Mouse (Mus musculus): ENCODE results near the gene St6galnac5. TPM values are rescaled to one million over a fixed set of nuclear protein-coding genes. Genes with fewer than 3 reads are reported as not detected.

St6galnac5 gene
- polyA plus RNA-seq, 1 experiment from 2014 or later, result not detected

DNA sequence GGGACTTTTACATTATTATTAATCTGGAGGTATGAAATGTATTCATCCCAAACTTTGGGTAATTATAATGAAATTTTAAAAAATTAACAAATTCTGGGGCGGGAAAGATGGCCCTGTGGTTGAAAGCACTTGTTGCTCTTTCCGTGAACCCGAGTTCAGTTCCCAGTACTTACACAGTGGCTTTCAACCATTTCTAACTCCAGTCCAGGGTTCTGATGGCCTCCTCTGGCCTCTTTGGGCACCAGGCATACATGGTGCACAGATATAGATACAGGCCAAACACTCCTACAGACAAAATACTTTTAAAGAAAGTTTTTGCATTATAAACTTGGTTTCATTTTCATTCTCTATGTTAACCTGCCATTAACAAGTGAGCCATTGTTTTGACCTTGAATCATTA is 68.4 kb downstream of the St6galnac5 start:
- peaks cover 15% of the 10 kb centered on the region for H3K36me3 ChIP-seq (ENCODE audit: inconsistent target)
- 94% methylated on average over 3 of the region's 3 CpGs for WGBS (ENCODE audit: missing documents)
- H3K79me2 ChIP-seq (ENCODE audit: inconsistent target), result no peaks in the 10 kb centered on the region; the same call in 1 of the 2 replicates
- peak overlapping the region; percentile 96 for H3K27ac ChIP-seq
- H3K4me3 ChIP-seq (ENCODE audit: inconsistent target), result peak overlapping the region; percentile 36; the same call in 1 of the 2 replicates

- WGBS (ENCODE audit: missing documents), result 44% methylated on average over 10 of the region's 10 CpGs
- peak overlapping the region; percentile 96 for H3K27ac ChIP-seq
- peaks cover 15% of the 10 kb centered on the region for H3K36me3 ChIP-seq (ENCODE audit: inconsistent target)
- H3K79me2 ChIP-seq (ENCODE audit: inconsistent target), result no peaks in the 10 kb centered on the region; the same call in 1 of the 2 replicates
- peak overlapping the region; percentile 36 for H3K4me3 ChIP-seq (ENCODE audit: inconsistent target)
Measured at GRCm38 (mm10) chr3:152913150-152913549, 68.9 kb downstream of the St6galnac5 start.

- 2% methylated on average over 23 of the region's 23 CpGs for WGBS (ENCODE audit: missing documents)
- Histone ChIP-seq H3K4me3 (ENCODE audit: inconsistent target) (peak overlapping the region; percentile 36), H3K36me3 (ENCODE audit: inconsistent target) (peaks cover 15% of the 10 kb centered on the region), H3K27ac (peak overlapping the region; percentile 96), H3K79me2 (ENCODE audit: inconsistent target) (no peaks in the 10 kb centered on the region; the same call in 1 of the 2 replicates)
Measured at GRCm38 (mm10) chr3:152912216-152913101, 69.6 kb downstream of the St6galnac5 start.

DNA sequence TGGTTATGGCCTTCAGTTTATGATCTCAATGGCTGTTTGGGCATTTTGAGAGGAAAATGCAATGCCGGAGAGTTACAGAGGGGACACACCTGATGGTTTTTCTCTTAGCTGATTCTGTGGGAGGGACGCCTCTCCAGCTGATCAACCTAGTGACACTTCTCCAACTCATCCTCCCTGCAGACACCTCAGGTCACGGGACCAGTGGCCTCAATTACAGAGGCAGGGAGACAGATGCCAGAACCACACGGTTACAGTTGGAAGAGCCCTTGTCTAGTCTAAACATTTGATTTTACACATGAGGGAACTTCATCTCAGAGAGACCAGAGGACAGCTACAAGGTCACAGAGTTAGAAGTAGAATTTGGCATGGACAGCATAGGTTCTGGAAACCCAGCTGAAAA is 70.5 kb downstream of the St6galnac5 start:
- no peak overlapping the region for H3K4me3 ChIP-seq (ENCODE audit: inconsistent target)
- WGBS (ENCODE audit: missing documents), result 69% methylated on average over 4 of the region's 4 CpGs
- H3K36me3 ChIP-seq (ENCODE audit: inconsistent target), result peaks cover 11% of the 10 kb centered on the region
- no peaks in the 10 kb centered on the region; the same call in 1 of the 2 replicates for H3K79me2 ChIP-seq (ENCODE audit: inconsistent target)
- peak overlapping the region; percentile 96 for H3K27ac ChIP-seq

GRCm38 (mm10) chr3:152907683-152908082 is 74.4 kb downstream of the St6galnac5 start:
- Histone ChIP-seq H3K36me3 (ENCODE audit: inconsistent target) (no peaks in the 10 kb centered on the region), H3K79me2 (ENCODE audit: inconsistent target) (no peaks in the 10 kb centered on the region), H3K27ac (no peak overlapping the region), H3K4me3 (ENCODE audit: inconsistent target) (no peak overlapping the region)
- 95% methylated on average over 4 of the region's 5 CpGs for WGBS (ENCODE audit: missing documents)

DNA sequence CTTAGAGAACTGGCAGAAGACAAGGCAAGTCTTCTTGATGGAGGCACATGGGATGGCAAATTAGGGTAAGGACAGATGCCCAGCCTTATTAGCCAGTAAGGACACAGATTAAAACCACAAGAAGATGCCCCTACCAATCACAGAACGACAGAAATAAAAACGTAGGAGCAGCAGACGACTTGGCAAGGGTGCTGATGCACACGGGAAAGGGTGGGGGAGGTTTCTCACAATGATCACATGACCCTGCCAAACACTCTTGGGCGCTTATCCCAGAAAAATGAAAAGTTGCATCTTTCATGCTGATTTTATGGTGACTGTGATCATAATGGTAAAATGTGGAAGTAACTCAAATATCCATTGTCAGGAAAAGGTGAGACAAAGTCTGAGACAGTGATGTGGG is 75.0 kb downstream of the St6galnac5 start:
- Histone ChIP-seq H3K36me3 (ENCODE audit: inconsistent target) (no peaks in the 10 kb centered on the region), H3K27ac (no peak overlapping the region), H3K79me2 (ENCODE audit: inconsistent target) (no peaks in the 10 kb centered on the region), H3K4me3 (ENCODE audit: inconsistent target) (no peak overlapping the region)
- 90% methylated on average over 5 of the region's 5 CpGs for WGBS (ENCODE audit: missing documents)

- 22% methylated on average over 10 of the region's 10 CpGs for WGBS (ENCODE audit: missing documents)
Measured at GRCm38 (mm10) chr3:152905800-152906199, 76.2 kb downstream of the St6galnac5 start.

GRCm38 (mm10) chr3:152905026-152905425 is 77.0 kb downstream of the St6galnac5 start:
- WGBS (ENCODE audit: missing documents), result 98% methylated on average over 10 of the region's 10 CpGs
- H3K27ac ChIP-seq, result no peak overlapping the region
- H3K79me2 ChIP-seq (ENCODE audit: inconsistent target), result no peaks in the 10 kb centered on the region
- H3K4me3 ChIP-seq (ENCODE audit: inconsistent target), result no peak overlapping the region
- H3K36me3 ChIP-seq (ENCODE audit: inconsistent target), result no peaks in the 10 kb centered on the region

More at GRCm38 (mm10) chr3:152905800-152906199, 76.2 kb downstream of the St6galnac5 start:
- H3K27ac ChIP-seq, result no peak overlapping the region
- no peak overlapping the region for H3K4me3 ChIP-seq (ENCODE audit: inconsistent target)
- H3K36me3 ChIP-seq (ENCODE audit: inconsistent target), result no peaks in the 10 kb centered on the region
- H3K79me2 ChIP-seq (ENCODE audit: inconsistent target), result no peaks in the 10 kb centered on the region

DNA sequence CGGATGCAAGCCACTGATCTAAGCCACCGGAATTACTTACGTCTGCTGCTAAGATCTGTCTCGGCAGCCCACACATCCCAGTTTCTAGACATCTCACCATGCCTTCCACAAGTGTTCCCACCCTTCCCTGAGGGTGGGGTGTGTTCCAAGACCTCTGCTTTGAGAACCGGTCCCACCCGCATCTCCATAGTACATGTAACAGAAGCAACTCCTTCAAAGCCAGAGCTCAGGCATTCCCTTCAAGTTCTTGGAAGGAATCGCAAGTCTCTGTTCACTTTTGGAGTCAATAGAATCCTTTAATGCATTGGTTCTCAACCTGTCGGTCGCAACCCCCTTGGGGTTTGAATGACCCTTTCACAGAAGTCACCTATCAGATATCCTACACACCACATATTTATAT is 83.1 kb downstream of the St6galnac5 start:
- H3K79me2 ChIP-seq (ENCODE audit: inconsistent target), result no peaks in the 10 kb centered on the region
- 97% methylated on average over 9 of the region's 9 CpGs for WGBS (ENCODE audit: missing documents)
- H3K36me3 ChIP-seq (ENCODE audit: inconsistent target), result no peaks in the 10 kb centered on the region
- no peak overlapping the region for H3K4me3 ChIP-seq (ENCODE audit: inconsistent target)
- H3K27ac ChIP-seq, result no peak overlapping the region

DNA sequence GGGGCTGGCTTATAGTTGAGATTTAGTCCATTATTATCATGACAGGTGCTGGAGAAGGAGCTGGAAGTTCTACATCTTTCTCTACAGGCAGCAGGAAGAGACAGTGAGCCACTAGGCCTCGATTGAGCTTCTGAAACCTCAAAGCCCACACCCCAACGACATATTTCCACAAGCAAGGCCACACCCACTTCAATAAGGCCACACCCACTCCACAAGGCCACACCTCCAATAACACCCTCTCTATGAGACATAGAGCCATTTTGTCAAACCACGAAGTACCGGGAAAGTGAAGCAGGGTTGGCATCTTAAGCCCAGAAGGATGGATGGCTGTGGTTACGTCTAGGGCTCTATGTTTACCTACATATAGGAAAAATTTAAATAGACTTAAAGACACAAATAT is 84.8 kb downstream of the St6galnac5 start:
- Histone ChIP-seq H3K79me2 (ENCODE audit: inconsistent target) (no peaks in the 10 kb centered on the region), H3K36me3 (ENCODE audit: inconsistent target) (no peaks in the 10 kb centered on the region), H3K4me3 (ENCODE audit: inconsistent target) (no peak overlapping the region), H3K27ac (no peak overlapping the region)
- 62% methylated on average over 5 of the region's 5 CpGs for WGBS (ENCODE audit: missing documents)

GRCm38 (mm10) chr3:152896111-152896510 is 85.9 kb downstream of the St6galnac5 start:
- 91% methylated on average over 3 of the region's 3 CpGs for WGBS (ENCODE audit: missing documents)
- Histone ChIP-seq H3K27ac (no peak overlapping the region), H3K79me2 (ENCODE audit: inconsistent target) (no peaks in the 10 kb centered on the region), H3K4me3 (ENCODE audit: inconsistent target) (no peak overlapping the region), H3K36me3 (ENCODE audit: inconsistent target) (no peaks in the 10 kb centered on the region)

DNA sequence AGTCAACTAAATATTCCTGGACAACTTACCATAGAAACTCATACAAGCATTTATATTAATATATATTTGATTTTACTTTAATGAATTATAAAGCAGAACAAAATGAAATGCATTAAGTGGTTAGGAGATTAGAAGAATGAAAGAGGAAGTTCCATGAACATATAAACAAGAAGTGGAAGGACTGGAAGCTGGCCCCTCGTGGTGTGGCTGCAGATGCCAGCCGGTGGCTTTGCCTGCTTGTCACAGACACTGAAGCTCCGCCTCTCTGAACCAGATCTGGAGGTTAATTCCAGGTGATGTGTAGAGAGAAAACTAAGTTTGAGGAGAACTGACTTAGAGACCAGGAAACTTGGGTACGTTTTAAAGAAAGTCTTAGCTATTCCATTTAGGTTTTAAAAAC is 87.1 kb downstream of the St6galnac5 start:
- 6% methylated on average over 4 of the region's 4 CpGs for WGBS (ENCODE audit: missing documents)

GRCm38 (mm10) chr3:152888116-152888515 is 93.9 kb downstream of the St6galnac5 start:
- 58% methylated on average over 7 of the region's 7 CpGs for WGBS (ENCODE audit: missing documents)
- H3K4me3 ChIP-seq (ENCODE audit: inconsistent target), result no peak overlapping the region
- H3K79me2 ChIP-seq (ENCODE audit: inconsistent target), result no peaks in the 10 kb centered on the region
- no peak overlapping the region for H3K27ac ChIP-seq
- H3K36me3 ChIP-seq (ENCODE audit: inconsistent target), result no peaks in the 10 kb centered on the region

More for the DNA sequence above, 87.1 kb downstream of the St6galnac5 start:
- Histone ChIP-seq H3K36me3 (ENCODE audit: inconsistent target) (no peaks in the 10 kb centered on the region), H3K27ac (peak overlapping the region; percentile 35; the same call in 1 of the 2 replicates), H3K79me2 (ENCODE audit: inconsistent target) (no peaks in the 10 kb centered on the region), H3K4me3 (ENCODE audit: inconsistent target) (no peak overlapping the region)

DNA sequence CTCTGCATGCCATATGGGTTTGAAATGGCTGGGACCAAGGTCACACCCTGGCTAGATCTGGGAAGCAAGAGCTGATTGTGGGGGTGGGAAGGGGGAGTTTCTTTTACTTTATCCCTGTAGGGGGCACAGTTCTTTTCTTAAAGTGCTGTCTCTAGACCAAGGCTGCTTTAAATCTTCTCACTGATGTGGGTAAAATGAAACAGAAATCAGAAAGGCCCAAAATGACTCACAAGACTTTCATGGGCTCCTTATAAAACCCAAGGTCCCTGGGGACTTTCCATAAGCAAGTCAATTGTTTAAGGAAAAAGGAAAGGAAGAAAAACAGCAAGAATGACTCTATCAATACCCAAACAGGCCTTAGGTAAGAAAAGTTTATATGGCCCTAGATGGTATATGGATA is 95.3 kb downstream of the St6galnac5 start:
- Histone ChIP-seq H3K27ac (no peak overlapping the region), H3K36me3 (ENCODE audit: inconsistent target) (no peaks in the 10 kb centered on the region), H3K4me3 (ENCODE audit: inconsistent target) (no peak overlapping the region), H3K79me2 (ENCODE audit: inconsistent target) (no peaks in the 10 kb centered on the region)

DNA sequence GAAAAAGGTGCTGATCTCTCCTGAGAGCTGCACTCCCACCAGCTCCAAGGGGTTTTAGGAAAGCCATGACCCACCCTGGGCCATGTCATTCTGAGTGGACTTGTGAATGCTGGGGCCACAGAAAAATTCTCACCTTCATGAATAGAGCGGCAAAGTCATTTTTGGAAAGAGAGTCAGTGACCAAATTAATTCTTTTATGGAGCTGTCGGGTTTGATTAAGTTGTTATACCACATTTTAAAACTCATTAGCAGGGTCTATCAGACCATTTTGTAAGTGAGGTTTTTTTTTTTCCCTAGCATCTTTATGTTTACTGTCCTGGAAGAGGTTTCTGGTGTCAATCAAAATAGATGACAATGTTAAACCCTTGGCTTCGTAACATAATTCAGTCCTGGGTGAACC is 98.5 kb downstream of the St6galnac5 start:
- Histone ChIP-seq H3K36me3 (ENCODE audit: inconsistent target) (no peaks in the 10 kb centered on the region), H3K79me2 (ENCODE audit: inconsistent target) (no peaks in the 10 kb centered on the region), H3K27ac (no peak overlapping the region), H3K4me3 (ENCODE audit: inconsistent target) (no peak overlapping the region)
- 96% methylated on average over 3 of the region's 3 CpGs for WGBS (ENCODE audit: missing documents)
